Mouse (Mus musculus): ENCODE measurements at regions not wholly inside any gene's neighbourhood (a gene's known extent, or its start where the extent isn't known, plus 50 kb on each side); places are given as distances from the start of the nearest gene placed in this dataset.
"Not testable (repeated sequence)": the region's sequence is repeated elsewhere in the genome, so short reads cannot be mapped to it uniquely, and the experiment has no call there.

- DNase-seq, result not testable (repeated sequence)
Measured at GRCm38 (mm10) chr8:118209301-118209700, 74.2 kb upstream of the Cdh13 start.

- no peak for DNase-seq
Measured at GRCm38 (mm10) chr8:118190866-118191265, 92.7 kb upstream of the Cdh13 start.

- no peak for DNase-seq
Measured at GRCm38 (mm10) chr8:118189226-118189625, 94.3 kb upstream of the Cdh13 start.

DNA sequence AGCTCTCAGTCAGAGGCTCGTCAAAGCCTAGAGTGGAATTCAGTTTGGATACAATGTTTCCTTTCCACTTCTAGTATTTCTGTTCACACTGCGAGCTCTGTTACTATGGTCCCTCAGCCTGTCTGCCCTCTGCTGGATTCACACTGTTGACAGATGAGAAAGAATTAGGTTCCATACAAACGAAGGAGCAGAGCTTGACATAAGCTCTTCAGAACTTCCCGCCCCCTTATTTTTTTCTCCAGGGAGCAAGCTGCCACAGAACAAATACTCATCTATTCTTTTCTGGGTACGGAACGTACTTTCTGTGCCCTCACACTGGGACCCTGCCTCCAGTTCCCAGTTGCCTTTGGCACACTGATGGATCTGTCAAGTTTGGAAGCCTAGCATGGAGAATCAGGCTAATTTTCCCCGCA, 114.5 kb upstream of the Cdh13 start:
- DNase-seq, result no peak

- peak; percentile 3 for DNase-seq
Measured at GRCm38 (mm10) chr8:118162171-118162570, 121.4 kb upstream of the Cdh13 start.

- no peak for DNase-seq
Measured at GRCm38 (mm10) chr8:118147359-118148205, 136.0 kb upstream of the Cdh13 start.

GRCm38 (mm10) chr8:118144546-118144945, 139.0 kb upstream of the Cdh13 start:
- DNase-seq, result peak; percentile 7

- no peak for DNase-seq
Measured at GRCm38 (mm10) chr8:118142311-118142710, 141.2 kb upstream of the Cdh13 start.

DNA sequence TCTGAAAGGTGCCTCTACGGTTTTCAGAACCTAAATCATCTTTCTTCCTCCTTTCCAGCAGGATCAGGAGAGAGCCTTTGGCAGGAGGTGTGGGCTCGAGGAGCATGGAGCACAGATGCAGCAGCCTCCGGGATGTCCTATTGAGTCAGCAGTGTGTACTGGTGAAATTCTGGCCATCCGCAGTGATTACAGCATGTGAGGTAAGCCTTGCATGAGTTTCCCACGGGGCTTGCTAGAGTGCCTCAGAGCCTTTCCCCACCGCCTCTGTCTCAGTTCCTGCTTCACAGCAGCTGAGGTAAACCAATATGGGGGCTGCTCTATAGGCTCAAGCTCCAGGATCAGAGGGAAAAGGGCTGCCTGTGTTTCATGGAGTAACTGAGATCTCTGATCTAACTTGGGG, 143.6 kb upstream of the Cdh13 start:
- DNase-seq, result no peak

GRCm38 (mm10) chr8:118137846-118138245, 145.7 kb upstream of the Cdh13 start:
- DNase-seq, result no peak

DNA sequence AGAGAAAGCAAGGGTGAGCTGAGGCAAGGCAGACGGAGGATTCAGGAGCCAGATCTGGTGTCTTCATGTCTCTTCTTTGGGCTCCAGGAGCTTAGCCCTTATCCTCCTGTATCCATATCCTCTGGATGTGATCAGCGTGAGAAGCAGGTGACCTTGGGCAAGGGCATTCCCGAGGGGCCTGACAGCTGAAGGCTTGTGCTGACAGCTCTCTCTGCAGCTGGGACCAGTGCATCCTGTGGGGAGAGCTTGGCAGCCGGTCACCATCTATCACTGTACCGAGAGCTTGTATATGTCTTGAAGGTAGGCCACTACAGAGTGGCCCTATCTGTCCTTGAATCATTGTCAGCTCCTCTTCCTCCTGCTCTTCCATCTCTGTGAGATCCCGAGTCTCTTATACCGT, 158.5 kb upstream of the Cdh13 start:
- no peak for DNase-seq

- no peak for DNase-seq
Measured at GRCm38 (mm10) chr8:118114253-118114652, 169.3 kb upstream of the Cdh13 start.

DNA sequence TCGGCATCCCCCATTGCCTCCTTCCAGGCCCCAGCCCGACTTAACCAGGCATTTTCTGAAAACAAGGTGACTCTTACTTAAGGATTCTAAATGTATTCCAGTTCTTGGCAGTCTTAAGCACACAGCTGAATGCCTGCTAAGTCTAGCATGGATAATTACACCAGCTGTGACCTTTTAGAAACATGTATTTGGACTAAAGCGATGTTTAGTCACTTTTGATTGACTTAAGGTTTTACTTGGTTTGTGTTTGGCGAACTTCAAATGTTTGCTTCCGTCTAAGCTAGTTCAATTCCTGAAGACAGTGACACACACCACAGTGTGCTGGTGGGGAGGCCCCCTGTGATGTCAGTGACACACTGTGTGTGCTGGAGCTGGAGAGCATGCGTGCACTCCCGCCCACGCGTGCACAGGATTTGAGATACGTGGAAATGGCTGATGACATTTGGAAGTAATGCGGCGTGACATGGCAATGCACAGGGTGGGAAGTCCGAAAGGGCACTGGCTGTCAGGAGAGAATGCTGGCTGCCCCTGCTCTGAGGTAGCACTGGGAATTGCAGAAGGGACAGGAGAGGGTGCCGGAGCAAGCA, 179.0 kb upstream of the Cdh13 start:
- no peak for DNase-seq

DNA sequence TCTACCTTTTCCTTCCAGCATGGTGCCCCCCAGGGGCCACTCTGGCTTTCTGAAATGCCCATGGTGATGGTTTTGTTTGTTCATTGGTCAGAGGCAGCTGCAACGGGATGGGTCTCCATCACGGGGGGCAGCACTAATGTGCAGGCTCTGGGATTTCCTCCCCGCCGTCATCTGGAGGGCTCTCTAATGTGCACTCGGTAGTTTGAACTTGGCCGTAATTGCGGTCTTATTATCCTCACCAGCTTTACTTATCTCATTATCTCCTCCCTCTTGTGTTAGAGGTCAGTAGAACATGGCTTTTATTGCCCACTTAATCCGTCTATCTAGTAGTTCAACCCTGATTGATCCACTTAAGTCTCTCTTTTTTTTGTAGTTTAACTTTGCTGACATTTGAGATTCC, 182.2 kb upstream of the Cdh13 start:
- no peak for DNase-seq

- no peak for DNase-seq
Measured at GRCm38 (mm10) chr8:118062736-118063135, 220.8 kb upstream of the Cdh13 start.

DNA sequence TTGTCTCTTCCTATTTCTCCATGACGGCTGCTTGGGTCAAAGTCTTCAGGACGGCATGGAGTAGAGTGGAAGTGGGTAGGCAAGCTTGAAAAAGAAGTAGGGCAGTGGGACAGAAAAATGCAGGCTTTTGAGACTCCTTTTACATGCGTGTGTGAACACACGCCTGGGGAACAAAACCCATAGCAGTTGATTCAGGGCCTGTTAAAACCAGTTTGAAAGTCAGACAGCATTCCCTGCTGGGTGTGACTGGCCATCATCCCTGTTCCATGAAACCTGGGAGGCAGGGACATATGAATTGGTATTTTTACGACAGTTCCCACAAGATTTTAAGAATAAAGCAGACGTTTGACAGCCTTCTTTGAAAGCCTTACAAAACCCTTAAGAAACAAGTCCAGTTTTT, 226.8 kb upstream of the Cdh13 start:
- DNase-seq, result no peak

DNA sequence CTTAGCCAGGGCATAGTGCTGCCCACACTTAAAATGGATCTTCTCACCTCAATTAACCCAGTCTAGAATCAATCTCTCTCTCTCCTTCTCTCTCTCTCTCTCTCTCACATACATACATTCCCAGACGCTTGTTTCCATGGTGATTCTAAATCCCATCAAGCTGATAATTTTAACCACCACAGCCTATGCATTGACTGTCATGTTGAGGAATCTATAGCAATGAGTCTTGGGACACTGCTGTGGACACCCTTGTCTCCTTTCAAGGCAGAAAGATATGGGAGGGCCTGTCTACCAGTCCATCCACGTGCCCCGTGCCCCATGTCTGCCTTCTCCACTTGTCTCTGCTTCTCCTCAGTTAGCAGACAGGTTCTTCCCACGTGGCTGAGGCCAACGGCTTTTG, 228.0 kb upstream of the Cdh13 start:
- no peak for DNase-seq

DNA sequence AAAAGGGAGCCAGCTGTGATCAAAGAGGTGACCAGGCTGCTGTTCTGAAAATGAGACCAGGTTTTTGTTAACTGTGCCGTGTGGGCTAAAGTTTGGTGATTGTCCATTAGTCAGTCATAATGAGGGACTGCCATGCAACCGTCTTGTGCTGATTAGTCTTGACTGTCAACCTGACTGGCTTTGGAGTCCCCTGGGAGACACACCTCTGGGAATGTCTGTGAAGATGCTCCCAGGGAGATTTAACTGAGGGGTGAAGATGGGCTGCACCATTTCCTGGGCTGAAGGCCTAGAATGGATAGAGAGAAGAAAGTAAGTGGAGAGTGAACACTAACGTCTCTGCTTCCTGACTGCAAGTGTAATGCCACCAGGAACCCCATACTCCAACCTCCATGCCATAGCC, 233.1 kb upstream of the Cdh13 start:
- no peak for DNase-seq

DNA sequence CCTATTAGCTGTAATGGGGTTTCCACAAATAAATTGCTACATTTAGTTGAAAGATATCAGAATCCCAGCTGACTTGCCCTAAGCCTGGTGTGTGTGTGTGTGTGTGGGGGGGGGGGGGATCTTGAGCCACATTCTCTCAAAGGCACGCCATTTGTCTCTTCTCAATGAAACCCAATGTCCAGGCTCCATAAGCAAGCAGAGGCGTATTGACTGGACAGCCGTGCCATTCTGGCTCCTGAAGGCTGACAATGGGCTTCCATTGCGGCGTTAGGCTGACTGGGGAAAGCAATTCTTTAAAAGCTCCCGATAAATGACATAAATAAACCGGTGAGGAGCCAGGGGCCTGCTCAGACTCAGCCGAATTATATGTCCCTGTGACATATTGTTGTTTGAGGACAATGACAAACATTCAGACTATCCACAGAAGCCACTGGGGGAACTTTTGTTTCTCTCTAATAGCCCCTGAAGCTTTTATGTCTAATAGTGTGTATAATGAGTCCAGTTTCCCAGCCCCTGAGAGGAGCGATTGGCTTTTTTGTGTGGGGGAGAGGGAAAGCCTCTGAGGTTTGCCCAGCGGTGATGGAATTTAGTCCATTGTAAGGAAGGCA, 240.6 kb upstream of the Mphosph6 start:
- DNase-seq, result no peak

GRCm38 (mm10) chr8:118041253-118041652, 239.5 kb upstream of the Mphosph6 start:
- no peak for DNase-seq

- DNase-seq, result no peak
Measured at GRCm38 (mm10) chr8:118037801-118038200, 236.1 kb upstream of the Mphosph6 start.

- peak; percentile 1 for DNase-seq
Measured at GRCm38 (mm10) chr8:118034051-118034450, 232.3 kb upstream of the Mphosph6 start.

DNA sequence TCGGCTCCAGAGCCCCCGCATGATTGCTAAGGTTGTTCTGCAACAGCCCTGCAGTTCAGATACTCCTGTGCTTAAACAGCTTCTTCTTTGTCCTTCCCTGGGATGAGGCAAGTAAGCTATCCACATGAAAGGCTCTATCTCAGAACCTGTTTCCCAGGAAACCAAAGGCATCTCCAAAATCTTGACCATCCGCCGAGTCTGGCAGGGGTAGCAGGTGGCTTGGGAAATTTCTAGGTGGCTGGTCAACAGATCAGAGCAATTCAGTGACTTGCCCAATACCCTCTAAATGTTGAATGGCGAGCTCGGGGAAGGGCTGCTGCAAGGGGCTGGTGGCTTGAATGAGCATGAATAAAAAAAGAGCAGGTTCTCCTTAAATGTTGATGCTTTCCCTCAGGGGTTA, 229.7 kb upstream of the Mphosph6 start:
- no peak for DNase-seq
